Mouse (Mus musculus) heart, adult 8-10 months (tissue): Measurements from ENCODE around the gene H2al1c. TPM values are rescaled to one million over a fixed set of nuclear protein-coding genes. Genes with fewer than 3 reads are reported as not detected.

Experiments used
- total RNA-seq, 4 experiments: library from RNA; stranded (reverse); gene quantifications; 2 replicates each; pipeline ENCODE4 v1.2.4; 2022

Gene H2al1c
- total RNA-seq, 4 experiments from 2014 or later = not detected

Other genes starting within 250 kb of the H2al1c start
- not detected for gene H2al1a, start 6.4 kb upstream of the H2al1c start, total RNA-seq
- not detected for gene H2al1b, start 3.2 kb upstream of the H2al1c start, total RNA-seq
- gene H2al1d, start 3.2 kb downstream of the H2al1c start, total RNA-seq = not detected
- not detected for gene H2al1e, start 6.3 kb downstream of the H2al1c start, total RNA-seq
- gene H2al1f, start 9.5 kb downstream of the H2al1c start, total RNA-seq = not detected
- not detected for gene H2al1g, start 12.6 kb downstream of the H2al1c start, total RNA-seq
- gene H2al1h, start 15.8 kb downstream of the H2al1c start, total RNA-seq = not detected
- not detected for gene H2al1i, start 19.0 kb downstream of the H2al1c start, total RNA-seq
- gene H2al1j, start 22.2 kb downstream of the H2al1c start, total RNA-seq = not detected